Mouse (Mus musculus): ENCODE data around the gene Sft2d2. TPM values are rescaled to one million over a fixed set of nuclear protein-coding genes. Genes with fewer than 3 reads are reported as not detected.
A peak's percentile ranks its signal among the peaks of the same experiment; 100 is the strongest.

Gene Sft2d2
- 10 to 100 TPM; 15.5 to 17.4 TPM for total RNA-seq (2021)
- long read RNA-seq, experiment 1, full-length matches to known transcripts = 15 of 28 reads
- long read RNA-seq, experiment 1, partial matches to known transcripts = 6 of 28 reads
- long read RNA-seq, experiment 1, other reads (novel, unspliced or antisense) = 7 of 28 reads
- long read RNA-seq, experiment 2, full-length matches to known transcripts = 25 of 42 reads
- long read RNA-seq, experiment 2, partial matches to known transcripts = 4 of 42 reads
- long read RNA-seq, experiment 2, other reads (novel, unspliced or antisense) = 13 of 42 reads

GRCm38 (mm10) chr1:165193880-165194661 is at the start of gene Sft2d2:
Sft2d2 (minus strand) TSS chr1:165194438.
- peak; percentile 18 for TF ChIP-seq CTCF (IDR thresholded peaks at IDR 0.05)

GRCm38 (mm10) chr1:165236321-165237298 is 42.4 kb upstream of the Sft2d2 start, which contains the start of gene Tiprl:
Tiprl (minus strand) TSS chr1:165236996.
- H3K27ac ChIP-seq = peak within 1 kb of the TSS; percentile 99
- peak; percentile 95 to 97 for DNase-seq (ENCODE audit: extremely low spot score in 1 of 2, low spot score in 2 of 2)
- no peak for TF ChIP-seq CTCF (IDR thresholded peaks at IDR 0.05)
- H3K4me3 ChIP-seq = peak within 1 kb of the TSS; percentile 92
- intact Hi-C loops (cut with DNase I) = loop anchor here (1.0 to 10.0 kb wide), 4 partner anchors 42 to 922 kb away; partner anchors contain the start of gene Sft2d2

More at GRCm38 (mm10) chr1:165193880-165194661, at the start of gene Sft2d2:
- intact Hi-C loops (cut with DNase I) = loop anchor here (2.0 kb wide), 1 partner anchor 43 kb away; the partner anchor contains the start of gene Tiprl
- DNase-seq (ENCODE audit: extremely low spot score in 1 of 2, low spot score in 2 of 2) = peak; percentile 75 to 80
- Histone ChIP-seq H3K27ac (peak within 1 kb of the TSS; percentile 69), H3K4me3 (peak within 1 kb of the TSS; percentile 65)

GRCm38 (mm10) chr1:165235846-165236245 is 41.6 kb upstream of the Sft2d2 start:
- Histone ChIP-seq H3K27ac (peak overlapping the region; percentile 99; the same call in 1 of the 2 replicates), H3K4me3 (peak overlapping the region; percentile 92)
- TF ChIP-seq CTCF (IDR thresholded peaks at IDR 0.05) = no peak
- intact Hi-C loops (cut with DNase I) = loop anchor here (2.0 to 10.0 kb wide), 3 partner anchors 41 to 921 kb away; partner anchors contain the start of gene Sft2d2
- DNase-seq (ENCODE audit: extremely low spot score in 1 of 2, low spot score in 2 of 2) = peak in 1 of 2 experiments; percentile 9

- intact Hi-C loops (cut with DNase I) = loop anchor here (10.0 kb wide), 1 partner anchor 919 kb away; no protein-coding TSS in a partner anchor
- H3K4me3 ChIP-seq = no peak overlapping the region
- DNase-seq (ENCODE audit: extremely low spot score in 1 of 2, low spot score in 2 of 2) = no peak
- no peak for TF ChIP-seq CTCF (IDR thresholded peaks at IDR 0.05)
- H3K27ac ChIP-seq = no peak overlapping the region
Measured at GRCm38 (mm10) chr1:165233806-165234205, 39.6 kb upstream of the Sft2d2 start.

- no peak for DNase-seq (ENCODE audit: extremely low spot score in 1 of 2, low spot score in 2 of 2)
- no peak overlapping the region for H3K4me3 ChIP-seq
- peak; percentile 34 for TF ChIP-seq CTCF (IDR thresholded peaks at IDR 0.05)
- no peak overlapping the region for H3K27ac ChIP-seq
- intact Hi-C loops (cut with DNase I) = loop anchor here (10.0 kb wide), 1 partner anchor 916 kb away; no protein-coding TSS in a partner anchor
Measured at GRCm38 (mm10) chr1:165230691-165231090, 36.5 kb upstream of the Sft2d2 start.

GRCm38 (mm10) chr1:165229577-165229976 is 35.3 kb upstream of the Sft2d2 start:
- no peak for DNase-seq (ENCODE audit: extremely low spot score in 1 of 2, low spot score in 2 of 2)
- H3K27ac ChIP-seq = no peak overlapping the region
- intact Hi-C loops (cut with DNase I) = no loop called here
- TF ChIP-seq CTCF (IDR thresholded peaks at IDR 0.05) = no peak
- no peak overlapping the region for H3K4me3 ChIP-seq

GRCm38 (mm10) chr1:165217023-165217589 is 22.9 kb upstream of the Sft2d2 start:
- TF ChIP-seq CTCF (IDR thresholded peaks at IDR 0.05) = no peak
- no peak for DNase-seq (ENCODE audit: extremely low spot score in 1 of 2, low spot score in 2 of 2)
- H3K27ac ChIP-seq = no peak overlapping the region
- intact Hi-C loops (cut with DNase I) = no loop called here
- H3K4me3 ChIP-seq = no peak overlapping the region

- intact Hi-C loops (cut with DNase I) = no loop called here
- Histone ChIP-seq H3K27ac (no peak overlapping the region), H3K4me3 (no peak overlapping the region)
- DNase-seq (ENCODE audit: extremely low spot score in 1 of 2, low spot score in 2 of 2) = no peak
- TF ChIP-seq CTCF (IDR thresholded peaks at IDR 0.05) = no peak
Measured at GRCm38 (mm10) chr1:165215831-165216230, 21.6 kb upstream of the Sft2d2 start.

- no peak overlapping the region for H3K4me3 ChIP-seq
- DNase-seq (ENCODE audit: extremely low spot score in 1 of 2, low spot score in 2 of 2) = no peak
- TF ChIP-seq CTCF (IDR thresholded peaks at IDR 0.05) = no peak
- intact Hi-C loops (cut with DNase I) = no loop called here
- H3K27ac ChIP-seq = no peak overlapping the region
Measured at GRCm38 (mm10) chr1:165205591-165205990, 11.4 kb upstream of the Sft2d2 start.

GRCm38 (mm10) chr1:165203488-165204035 is 9.3 kb upstream of the Sft2d2 start:
- TF ChIP-seq CTCF (IDR thresholded peaks at IDR 0.05) = no peak
- intact Hi-C loops (cut with DNase I) = no loop called here
- no peak for DNase-seq (ENCODE audit: extremely low spot score in 1 of 2, low spot score in 2 of 2)
- Histone ChIP-seq H3K27ac (no peak overlapping the region), H3K4me3 (no peak overlapping the region)
